Mouse (Mus musculus) cerebellum, adult 9-11 months (tissue): Measurements from ENCODE around the gene Emc3.

Experiments
- DNase-seq: peaks from one replicate; pipeline ENCODE4 v3.0.0; 2022

Emc3 gene

DNA sequence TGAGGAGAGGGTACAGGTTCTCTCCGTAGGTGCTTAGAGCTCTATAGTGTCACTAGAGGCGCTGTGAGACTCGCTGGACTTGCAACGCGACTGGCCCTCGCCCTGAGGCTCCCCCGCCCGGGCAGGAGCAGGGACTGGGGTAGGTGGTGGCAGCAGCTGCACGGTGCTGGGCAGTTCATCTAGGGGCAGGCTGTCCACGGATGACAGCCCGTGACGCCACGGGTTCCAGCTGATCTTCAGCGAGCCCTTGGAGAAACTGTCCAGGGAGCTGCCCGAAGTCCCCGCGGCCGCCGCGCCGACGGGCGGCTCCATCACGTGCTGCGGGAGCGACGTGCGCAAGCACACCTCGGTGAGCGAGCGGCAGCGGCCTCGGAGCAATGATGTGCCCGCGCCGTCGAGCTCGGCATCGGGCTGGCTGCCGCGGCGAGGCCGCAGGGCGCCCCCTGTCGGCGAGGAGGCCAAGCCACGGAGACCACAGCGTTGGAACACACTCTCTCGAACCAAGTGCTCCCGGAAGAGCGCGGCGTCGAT, 37.1 kb downstream of the Emc3 start:
- no peak for DNase-seq

DNA sequence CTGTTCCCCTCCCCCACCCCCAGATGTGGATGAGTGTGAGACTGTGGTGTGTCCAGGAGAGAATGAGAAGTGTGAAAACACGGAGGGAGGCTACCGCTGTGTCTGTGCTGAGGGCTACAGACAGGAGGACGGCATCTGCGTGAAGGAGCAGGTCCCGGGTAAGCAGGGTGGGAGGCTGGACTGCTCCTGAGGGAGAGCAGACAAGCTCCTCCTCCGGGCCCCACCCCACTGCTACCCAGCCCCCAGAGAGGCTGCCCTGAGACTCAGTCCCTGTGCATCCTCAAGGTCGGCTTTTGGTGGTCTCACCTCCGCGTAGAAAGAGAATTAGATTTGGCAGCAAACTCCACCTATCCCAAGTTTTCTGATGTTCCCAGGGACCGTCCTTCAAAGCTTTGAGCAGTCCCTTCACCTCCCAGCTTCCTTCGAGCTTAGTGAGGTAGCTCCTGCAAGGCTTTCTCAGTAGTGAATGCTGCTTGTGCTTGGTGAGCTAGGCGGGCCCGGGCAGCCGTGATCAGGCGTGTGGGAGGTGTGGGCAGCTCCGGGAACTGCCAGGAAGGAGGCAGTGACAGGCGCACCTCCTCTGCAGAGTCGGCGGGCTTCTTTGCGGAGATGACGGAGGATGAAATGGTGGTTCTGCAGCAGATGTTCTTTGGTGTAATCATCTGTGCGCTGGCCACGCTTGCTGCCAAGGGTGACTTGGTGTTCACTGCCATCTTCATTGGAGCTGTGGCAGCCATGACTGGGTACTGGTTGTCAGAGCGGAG, 39.2 kb downstream of the Emc3 start:
- DNase-seq: no peak

DNA sequence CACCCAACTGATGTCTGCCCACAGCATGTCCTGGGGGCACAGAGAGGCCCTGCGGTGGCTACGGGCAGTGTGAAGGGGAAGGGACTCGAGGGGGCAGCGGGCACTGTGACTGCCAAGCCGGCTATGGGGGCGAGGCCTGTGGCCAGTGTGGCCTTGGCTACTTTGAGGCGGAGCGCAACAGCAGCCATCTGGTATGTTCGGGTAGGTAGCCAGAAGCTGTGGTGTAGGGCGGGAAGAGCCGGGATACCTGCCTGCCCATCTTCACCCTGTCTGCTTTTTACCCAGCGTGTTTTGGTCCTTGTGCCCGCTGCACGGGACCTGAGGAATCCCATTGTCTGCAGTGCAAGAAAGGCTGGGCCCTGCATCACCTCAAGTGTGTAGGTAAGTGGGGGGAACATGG, 42.0 kb downstream of the Emc3 start:
- no peak for DNase-seq

DNA sequence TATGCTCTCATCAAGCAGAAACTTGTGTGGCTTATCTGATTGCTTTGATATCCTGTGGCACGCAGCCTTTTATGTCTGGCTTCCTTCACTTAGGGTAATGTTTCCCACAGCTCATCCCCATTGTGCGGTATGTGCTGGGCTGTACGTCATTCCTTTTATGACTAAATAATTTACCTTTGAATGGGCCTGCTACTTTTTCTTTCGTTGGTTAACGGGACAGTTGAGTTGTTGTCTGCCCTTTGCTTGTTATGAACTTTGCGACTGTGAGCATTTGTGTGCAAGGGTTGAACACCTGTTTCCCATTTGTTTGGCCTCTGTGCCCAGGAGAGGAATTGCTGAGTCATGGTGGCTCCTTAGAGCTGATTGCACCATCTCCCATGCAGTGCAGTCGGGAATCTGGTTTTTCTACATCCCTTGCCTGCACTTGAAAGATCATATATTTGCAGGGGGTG, 44.3 kb downstream of the Emc3 start:
- no peak for DNase-seq

DNA sequence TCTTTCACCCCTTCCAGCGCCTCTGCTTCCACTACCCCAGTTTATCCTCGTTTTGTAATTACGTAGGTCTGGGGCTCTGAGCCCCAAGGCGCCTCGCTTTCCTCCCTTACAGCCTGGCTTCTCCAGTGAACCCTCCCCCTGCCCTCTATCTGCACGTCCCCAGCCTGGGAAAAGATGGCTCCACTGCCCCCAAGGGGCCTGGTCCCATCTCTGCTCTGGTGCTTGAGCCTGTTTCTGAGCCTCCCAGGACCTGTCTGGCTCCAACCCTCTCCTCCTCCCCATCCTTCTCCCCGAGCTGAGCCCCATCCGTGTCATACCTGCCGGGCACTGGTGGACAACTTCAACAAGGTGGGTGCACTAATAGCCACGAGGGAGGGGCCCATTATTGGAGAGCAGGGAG, 47.7 kb downstream of the Emc3 start:
- peak; percentile 75 for DNase-seq

DNA sequence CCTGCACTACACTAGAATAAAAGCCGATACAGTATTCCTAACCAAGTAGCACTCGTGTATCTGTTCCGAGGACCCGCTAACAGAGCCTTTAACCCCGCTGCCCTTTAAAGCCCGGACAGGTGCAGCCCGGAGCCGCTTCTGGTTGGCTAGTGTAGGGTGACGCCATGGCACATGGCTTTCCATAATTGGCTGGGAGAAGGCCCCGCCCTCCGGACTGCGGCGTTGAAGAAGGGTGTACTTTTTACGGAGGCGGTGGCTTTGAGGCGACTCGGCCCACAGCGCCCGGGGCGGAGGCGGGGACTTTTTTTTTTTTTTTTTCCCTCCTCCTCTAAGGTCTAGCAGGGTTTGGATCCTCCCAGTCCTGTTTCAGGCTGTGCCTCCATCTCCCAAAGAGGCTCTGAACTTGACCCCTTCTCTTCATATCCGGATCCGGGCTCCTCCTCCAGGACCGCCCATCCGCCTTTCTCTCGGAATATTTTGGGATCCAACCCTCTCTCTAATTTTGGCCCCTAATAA, 48.3 kb downstream of the Emc3 start, which contains the start of gene Creld1:
Gene Creld1 (plus strand): TSS at position 198 of the 516 bp plus-strand sequence.
- peak; percentile 98 for DNase-seq

DNA sequence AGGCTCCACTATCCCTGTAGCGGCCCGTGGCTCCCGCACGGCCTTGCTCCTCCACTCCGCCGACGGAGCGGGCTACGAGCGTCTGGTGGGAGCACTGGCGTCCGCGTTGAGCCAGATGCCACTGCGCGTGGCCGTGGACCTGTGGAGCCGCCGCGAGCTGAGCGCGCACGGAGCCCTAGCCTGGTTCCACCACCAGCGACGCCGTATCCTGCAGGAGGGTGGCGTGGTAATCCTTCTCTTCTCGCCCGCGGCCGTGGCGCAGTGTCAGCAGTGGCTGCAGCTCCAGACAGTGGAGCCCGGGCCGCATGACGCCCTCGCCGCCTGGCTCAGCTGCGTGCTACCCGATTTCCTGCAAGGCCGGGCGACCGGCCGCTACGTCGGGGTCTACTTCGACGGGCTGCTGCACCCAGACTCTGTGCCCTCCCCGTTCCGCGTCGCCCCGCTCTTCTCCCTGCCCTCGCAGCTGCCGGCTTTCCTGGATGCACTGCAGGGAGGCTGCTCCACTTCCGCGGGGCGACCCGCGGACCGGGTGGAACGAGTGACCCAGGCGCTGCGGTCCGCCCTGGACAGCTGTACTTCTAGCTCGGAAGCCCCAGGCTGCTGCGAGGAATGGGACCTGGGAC, 48.9 kb downstream of the Emc3 start:
- DNase-seq: peak; percentile 77

DNA sequence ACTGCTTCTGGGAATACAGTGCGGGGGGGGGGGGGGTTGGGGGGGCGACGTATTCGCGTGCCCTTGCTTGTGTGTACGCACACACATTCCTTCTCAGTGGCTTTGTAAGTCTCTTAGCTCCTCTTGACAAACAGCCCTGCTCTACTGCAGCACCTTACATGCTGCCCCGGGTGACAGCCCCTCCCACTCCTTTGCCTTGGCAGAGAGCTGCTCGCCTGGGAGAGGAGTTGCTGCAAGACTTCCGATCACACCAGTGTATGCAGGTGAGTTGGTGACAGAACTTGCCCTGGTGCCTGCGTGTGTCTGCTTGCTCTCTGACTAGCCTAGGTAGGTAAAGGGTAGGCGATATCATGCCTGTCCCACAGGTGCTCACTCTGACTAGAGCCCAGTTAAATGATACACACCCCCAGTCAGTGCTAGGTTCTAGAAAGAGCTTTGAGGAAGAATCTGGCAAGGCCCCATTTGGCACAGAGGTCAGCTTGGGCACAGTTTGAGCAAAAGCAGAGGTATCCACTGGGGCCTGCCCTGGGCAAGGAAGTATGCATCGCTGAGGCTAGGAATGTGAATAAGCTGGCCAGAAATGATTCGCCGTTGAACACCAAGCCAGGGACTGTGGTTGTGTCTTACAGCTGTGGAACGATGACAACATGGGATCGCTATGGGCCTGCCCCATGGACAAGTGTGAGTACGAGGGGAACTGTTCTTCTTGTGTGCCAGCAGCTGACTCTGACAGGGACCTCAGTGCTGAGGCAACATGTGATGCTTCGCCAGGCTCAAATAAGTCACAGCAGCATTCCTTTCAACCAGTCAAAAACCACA, 50.7 kb downstream of the Emc3 start:
- DNase-seq: peak; percentile 48

DNA sequence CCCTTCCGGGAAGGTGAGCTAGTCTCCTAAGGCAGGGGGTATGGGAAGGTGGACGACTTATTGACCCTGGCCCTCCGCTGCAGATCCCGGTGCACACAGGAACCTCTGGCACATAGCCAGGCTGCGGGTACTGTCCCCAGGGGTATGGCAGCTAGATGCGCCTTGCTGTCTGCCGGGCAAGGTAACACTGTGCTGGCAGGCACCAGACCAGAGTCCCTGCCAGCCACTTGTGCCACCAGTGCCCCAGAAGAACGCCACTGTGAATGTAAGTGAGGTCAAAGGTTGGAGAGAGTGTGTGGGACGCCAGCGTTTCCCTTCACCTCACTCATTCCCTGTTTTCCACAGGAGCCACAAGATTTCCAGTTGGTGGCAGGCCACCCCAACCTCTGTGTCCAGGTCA, 52.5 kb downstream of the Emc3 start:
- peak; percentile 36 for DNase-seq

DNA sequence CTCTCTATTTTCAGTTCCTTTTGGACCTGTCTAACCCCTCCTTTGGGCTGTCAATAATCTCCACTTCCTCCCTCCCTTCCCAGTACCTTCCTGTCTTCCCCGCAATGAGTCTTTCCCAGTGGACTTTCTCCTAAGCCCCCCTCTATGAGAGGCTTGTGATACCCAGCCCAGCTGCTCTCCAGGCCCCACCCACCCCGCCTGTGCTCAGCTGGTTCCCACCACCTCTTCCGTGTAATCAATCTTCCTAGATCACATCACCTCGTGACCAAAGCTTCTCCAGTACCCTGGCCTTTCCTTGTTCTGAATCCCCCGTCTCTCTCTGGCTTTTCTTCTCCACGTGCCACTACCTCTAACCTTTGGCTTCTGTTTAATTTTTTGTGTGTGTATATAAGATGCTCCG, 54.1 kb downstream of the Emc3 start:
- no peak for DNase-seq

DNA sequence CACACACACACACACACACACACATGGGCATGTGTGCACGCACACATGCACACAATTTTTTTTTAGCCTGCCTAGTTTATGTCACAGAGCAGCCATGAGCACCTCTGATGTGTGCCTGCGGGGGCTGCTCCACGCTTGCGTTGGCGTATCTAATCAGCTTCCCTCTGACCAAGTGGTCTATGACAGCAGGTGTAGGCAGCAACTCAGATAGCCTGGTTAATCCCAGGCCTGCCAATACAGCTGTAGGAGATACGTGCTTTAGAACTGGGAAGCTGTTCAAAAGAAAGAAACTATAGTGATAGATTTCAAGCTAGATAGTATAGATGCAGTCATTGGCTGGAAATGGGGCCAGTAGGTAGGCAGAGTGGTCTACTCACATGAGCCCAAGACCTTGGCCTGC, 57.7 kb downstream of the Emc3 start:
- DNase-seq: no peak

DNA sequence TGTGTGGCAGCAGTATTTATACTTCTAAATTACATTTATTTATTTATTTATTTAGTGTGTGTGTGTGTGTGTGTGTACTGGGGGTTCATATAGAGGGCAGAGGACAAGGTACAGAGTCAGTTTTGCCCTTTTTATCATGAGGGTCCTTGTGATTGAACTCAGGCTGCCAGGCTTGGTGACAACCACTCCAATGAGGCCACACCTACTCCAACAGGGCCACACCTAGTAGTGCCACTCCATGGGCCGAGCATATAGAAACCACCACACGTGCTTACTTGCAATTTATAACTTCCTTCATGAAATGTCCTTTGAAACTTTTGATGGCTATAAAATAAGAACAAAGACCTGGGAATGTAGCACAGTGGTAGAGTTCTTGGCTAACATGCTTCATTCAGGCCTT, 58.2 kb downstream of the Emc3 start:
- DNase-seq: no peak

DNA sequence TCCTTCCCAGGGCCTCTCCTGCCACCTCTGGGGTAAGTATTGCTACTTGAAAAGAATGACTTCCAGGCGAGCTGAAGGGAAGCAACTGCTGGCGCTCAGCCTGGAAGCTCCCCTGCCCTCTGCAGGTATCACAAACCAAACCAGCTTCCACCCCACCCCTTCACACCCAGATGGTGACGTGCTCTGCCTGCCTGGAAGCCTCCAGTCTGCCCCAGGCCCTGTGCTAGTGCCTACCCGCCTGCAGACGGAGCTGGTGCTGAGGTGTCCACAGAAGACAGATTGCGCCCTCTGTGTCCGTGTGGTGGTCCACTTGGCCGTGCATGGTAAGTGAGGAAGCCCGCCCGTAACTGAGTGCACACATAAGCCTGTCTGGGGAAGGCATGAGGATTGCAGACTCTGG, 59.4 kb downstream of the Emc3 start:
- DNase-seq: no peak

DNA sequence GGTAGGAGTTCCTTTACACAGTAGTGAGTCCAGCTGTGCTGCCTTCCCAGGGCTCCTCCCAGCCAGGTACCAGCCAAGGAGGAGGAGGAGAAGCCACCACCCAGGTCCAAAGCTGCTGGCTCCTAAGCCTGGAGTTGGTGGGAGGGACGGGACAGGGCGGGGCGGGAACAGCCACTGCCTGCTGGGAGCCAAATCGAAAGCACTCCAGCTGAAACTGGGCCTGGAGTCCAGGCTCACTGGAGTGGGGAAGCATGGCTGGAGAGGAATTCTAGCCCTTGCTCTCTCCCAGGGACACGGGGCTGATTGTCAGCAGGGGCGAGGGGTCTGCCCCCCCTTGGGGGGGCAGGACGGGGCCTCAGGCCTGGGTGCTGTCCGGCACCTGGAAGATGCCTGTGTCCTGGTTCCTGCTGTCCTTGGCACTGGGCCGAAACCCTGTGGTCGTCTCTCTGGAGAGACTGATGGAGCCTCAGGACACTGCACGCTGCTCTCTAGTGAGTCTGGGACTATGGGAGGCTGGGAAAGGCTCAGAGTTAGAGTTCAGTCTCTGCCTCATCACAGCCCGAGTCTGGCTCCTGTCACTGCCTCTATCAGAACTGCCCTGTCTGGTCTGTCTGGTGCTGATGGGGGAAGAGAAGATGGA, 60.0 kb downstream of the Emc3 start, which contains the start of gene Il17rc:
Gene Il17rc (plus strand): TSS at position 131 of the 640 bp plus-strand sequence.
- peak; percentile 41 for DNase-seq

DNA sequence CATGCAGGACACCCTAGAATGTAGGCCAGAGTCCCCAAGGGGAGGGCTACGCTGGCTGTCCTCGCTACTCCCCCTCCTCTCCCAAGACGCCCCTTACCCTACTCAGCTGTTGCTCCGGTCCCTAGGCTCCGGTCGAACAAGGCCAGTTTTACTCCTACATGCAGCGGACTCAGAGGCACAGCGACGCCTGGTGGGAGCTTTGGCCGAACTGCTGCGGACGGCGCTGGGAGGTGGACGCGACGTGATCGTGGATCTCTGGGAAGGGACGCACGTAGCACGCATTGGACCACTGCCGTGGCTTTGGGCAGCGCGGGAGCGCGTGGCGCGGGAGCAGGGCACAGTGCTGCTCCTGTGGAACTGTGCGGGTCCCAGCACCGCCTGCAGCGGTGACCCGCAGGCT, 62.0 kb downstream of the Emc3 start:
- DNase-seq: peak; percentile 84

DNA sequence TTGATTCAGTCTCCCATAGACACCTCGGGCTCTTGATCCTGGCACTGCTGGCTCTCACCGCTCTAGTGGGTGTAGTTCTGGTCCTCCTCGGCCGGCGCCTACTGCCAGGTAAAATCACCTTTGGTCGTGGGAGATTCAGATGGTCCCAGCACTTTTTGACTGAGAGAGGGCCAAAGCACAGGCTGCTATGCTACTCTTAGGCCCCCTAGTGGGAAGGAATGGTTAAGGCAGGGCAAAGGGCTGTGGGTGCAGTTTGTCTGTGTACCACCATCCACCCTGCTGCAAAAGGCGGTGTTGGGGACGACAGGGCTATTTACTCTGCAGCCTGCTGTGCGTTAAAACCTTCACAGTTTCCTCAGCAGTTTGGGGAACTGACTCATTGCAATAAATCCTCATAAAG, 62.4 kb downstream of the Emc3 start:
- DNase-seq: peak; percentile 77

DNA sequence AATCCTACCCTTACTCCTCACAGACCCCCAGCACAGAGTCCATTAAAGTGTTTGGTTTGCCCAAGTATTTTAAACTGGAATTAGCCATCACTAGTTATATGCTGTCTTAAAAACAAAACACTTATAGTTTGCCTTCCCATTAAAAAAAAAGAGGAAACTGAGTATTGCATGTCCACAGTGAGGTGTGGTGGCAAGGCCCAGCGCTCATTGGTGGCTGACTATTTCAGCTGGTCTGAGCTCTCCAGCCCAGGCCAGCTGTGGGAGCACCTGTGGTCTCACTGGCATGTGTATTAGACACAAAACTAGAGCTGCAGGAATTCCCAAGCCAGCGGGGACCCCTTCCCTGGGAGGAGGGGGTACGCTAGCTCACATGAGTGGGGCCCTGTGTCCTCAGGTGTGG, 62.9 kb downstream of the Emc3 start:
- no peak for DNase-seq

DNA sequence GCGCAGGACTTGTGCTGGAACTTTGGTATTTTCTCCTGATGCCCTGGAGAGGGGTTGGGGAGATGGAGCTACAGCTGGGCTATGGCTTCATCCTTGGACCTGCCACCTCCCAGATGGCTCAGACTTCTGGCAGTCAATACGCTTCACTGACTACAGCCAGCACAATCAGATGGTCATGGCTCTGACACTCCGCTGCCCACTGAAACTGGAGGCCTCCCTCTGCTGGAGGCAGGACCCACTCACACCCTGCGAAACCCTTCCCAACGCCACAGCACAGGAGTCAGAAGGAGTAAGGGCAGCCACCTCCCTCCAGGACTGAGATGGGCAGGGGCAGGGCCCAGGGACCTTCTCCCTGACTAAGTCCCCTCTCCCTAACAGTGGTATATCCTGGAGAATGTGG, 65.8 kb downstream of the Emc3 start:
- no peak for DNase-seq
